Mouse (Mus musculus) brain, embryonic 18.5 days (tissue): ENCODE data around the gene Irf2.

Experiments used
- DNase-seq: peaks from one replicate; pipeline ENCODE4 v3.0.0-alpha.2; 2012; ENCODE audit warnings: low read depth, low spot score

Gene Irf2

DNA sequence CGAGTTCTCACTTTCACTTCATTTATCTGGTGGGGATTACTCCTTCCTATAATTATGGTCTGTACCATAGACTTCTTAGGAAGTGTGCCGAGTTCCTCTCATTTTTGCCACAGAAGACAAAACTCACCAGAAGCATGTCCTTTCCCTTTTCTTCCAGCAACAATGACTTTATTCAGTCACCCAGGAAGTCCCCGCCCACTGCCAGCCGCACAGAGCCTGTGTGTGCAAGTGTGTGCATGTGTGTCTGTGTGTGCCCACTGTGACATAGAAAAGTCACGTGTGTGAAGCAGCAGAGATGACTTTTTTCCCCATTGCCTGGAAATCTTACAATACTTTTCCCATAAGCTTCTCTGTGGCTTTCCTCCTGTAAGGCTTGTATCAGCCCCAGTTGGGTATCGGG is 141.8 kb downstream of the Irf2 start:
- no peak for DNase-seq

DNA sequence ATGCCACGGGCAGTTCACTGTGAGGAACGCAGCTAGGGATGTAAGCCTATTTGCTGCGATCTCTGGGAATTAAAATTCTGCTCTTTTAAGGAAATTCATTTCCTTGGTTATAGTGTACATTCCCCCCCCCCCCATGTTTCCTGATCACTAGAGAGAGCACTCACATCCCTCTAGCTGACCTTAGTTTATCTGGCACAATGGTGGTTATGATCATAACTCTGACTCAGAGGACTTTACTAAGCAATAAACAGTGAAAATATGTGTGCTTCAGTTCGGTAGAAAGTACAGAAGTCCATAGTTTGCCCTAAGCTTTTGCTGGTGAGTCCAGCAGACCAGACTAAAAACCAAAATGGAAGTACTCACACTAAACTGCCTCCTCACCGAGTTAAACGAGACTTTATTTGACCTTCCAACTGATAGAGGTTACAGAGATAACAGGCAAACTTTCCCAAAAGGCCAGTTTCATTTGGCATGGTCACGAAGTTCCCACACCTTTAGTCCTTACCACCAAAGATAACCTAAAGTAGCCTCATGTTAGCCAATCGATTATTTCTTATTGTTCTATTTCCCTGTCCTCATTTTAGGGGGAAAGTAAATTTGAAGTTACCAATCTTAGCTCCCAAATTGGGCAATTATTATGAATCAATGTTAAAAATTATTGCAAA is 142.4 kb downstream of the Irf2 start:
- DNase-seq, result no peak

DNA sequence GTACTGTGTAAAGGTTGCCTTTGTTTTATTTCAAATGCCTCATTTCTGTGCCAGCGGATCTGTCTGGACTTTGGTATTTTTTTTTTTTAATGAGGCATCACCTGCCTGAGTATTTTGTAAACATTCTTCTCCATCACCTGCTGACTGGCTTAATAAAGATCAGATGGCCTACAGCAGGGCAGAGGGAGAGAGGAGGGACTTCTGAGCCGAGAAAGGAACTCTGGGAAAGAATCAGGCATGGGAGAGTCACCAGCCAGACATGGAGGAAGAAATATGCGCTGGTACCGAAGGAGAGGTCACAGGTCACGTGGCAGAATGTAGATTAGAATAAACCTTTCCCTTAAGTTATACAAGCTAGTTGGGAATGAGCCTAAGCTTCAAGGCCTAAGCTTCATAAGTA is 143.2 kb downstream of the Irf2 start:
- DNase-seq, result no peak

DNA sequence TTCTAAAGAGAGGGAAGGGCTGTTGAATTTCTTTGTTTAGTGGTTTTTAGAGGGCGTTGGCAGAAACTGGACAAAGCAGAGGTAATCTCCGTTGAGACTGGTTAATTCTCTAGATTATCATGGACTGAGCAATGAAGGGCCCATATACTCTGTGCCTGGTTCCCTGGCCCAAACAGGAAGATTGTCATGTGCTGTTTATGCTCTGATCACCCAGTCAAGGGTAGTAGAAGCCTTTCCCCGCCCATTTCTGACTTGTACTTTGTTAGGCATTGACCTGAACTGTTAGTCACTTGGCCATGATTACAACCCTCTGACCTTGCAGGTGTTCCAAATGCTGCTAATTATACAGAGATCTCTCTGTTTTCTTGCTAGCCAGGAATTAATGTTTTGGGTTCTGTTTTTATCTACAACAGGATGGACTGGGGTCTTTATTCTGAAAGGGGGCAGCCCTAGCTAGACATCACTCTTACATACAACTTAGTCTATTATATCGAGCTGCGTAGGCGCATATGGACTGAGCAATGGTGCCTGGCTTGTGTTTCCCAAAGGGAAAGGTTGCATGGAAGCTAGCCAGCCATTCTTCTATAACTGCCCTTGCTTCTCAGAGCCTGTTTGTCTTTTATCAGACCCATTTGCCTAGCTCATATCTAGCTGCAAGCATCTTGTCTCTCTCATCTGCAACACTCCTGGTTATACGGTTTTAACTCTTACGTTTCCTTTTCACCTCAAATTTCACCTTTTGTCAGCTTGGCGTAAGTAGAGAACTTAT is 143.9 kb downstream of the Irf2 start:
- no peak for DNase-seq

- DNase-seq, result no peak
Observed at GRCm38 (mm10) chr8:46885786-46886185, 146.3 kb downstream of the Irf2 start.

GRCm38 (mm10) chr8:46886216-46886615 is 146.7 kb downstream of the Irf2 start:
- no peak for DNase-seq

DNA sequence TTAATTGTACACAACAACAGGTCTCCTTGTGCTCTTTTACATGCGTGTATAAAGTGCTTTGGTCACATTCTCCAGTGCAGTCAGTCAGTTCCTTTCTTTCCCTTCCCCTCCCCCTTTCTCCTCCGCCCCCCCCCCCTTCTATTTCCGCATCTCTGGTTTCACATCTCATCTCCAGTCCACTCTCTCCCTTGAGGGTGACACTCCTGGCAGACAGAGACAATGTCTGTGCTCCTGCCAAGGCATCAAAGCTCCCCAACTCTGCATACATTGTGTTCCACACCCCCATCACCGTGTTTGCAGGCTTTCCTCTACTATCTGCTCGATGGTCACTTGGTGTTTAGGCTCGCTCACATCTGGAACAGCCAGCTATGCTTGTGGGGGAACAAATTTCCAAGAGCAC is 147.9 kb downstream of the Irf2 start:
- DNase-seq, result no peak

DNA sequence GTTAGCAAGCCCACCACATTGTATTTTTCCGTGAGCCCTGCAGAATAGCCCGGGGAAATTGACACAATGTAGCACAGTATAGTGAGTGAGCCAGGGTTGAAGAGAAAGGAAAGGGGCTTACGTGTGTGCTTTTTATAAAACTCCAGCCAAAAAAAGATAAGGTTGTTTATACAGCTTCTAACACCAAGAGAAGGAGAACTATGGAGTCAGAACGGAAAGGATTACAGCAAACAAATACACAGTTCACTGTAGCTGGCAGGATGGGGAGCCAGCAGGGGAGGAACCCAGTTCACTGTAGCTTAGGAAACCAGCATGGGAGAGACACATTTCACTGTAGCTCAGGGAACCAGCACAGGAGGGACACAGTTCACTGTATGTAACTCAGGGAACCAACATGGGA is 149.0 kb downstream of the Irf2 start:
- no peak for DNase-seq

- DNase-seq, result no peak
Observed at GRCm38 (mm10) chr8:46890241-46890640, 150.7 kb downstream of the Irf2 start.

DNA sequence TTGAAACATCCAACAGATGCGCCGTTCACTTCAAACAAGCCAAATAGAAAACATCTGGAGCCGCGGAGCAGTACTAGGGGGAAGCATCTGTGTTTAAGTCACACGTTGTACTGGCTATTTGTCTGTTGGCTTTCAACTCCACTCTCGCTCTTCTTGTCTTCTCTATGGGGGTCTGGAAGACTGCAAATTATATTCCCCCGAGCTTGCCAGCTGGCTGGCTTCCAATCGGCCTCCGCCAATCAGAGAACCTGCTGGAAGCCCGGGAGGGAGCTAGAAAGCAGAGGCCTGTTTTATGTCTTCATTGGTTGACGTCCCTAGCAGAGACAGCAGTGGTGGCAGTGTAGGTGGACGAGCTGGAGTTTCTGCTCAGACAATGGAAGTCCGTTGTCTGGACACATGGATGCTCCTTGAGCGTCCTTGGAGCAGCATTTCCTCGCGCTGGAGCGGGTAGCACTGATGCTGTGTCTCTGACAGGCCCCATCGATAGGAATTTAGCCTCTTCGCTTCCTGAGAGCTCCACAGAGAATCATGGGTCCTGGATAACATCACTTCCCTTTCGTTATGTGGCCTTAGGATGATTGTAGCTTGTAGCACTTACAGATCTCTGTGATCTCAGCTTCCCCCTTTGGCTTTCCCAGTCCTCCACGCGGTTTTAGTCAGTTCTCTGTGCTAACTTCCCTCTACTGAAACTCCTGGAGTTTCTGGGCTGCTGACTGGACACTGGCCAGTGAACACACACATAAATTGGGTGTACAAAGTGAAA is 153.2 kb downstream of the Irf2 start:
- peak; percentile 40 for DNase-seq

GRCm38 (mm10) chr8:46894385-46894784 is 154.9 kb downstream of the Irf2 start:
- no peak for DNase-seq

DNA sequence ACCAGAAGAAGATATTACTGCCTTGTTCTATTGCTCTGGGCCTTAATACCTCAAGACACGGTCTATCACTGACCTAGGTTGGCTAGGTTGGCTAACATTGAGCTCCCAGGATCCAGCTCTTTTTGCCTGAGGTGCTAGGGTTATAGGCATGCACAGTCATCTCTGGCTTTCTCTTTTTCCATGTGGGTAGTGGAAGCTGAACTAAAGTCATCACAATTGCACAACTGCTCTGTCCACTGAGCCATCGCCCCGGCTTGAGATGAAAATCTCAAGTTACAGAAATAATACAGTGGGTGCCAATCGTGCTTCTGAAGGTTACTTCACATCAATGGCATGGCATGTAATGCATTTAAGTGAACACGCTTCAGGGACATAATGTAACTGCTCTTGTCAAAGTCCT is 156.5 kb downstream of the Irf2 start:
- no peak for DNase-seq

DNA sequence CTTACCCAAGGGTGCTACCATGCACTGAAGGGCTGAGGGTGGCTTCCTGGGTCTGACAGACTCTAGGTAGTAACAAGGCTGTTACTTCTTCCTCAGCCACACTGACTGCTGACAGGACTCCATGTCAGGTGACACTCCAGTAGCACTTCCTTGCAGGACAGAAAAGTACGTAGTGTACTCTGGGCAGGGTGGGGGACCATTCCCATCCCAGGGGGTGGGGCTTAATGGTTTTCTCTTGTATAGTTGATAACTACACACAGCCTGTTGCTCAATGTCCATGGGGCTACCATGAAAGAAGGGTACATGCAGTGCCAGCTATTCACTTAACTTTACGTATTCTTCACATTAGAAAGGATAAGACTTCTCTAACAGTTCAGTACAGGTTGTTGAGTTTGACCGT is 157.2 kb downstream of the Irf2 start:
- no peak for DNase-seq
